11 mouse cellular contexts compared by ENCODE assay signal in the genomic region with DNA sequence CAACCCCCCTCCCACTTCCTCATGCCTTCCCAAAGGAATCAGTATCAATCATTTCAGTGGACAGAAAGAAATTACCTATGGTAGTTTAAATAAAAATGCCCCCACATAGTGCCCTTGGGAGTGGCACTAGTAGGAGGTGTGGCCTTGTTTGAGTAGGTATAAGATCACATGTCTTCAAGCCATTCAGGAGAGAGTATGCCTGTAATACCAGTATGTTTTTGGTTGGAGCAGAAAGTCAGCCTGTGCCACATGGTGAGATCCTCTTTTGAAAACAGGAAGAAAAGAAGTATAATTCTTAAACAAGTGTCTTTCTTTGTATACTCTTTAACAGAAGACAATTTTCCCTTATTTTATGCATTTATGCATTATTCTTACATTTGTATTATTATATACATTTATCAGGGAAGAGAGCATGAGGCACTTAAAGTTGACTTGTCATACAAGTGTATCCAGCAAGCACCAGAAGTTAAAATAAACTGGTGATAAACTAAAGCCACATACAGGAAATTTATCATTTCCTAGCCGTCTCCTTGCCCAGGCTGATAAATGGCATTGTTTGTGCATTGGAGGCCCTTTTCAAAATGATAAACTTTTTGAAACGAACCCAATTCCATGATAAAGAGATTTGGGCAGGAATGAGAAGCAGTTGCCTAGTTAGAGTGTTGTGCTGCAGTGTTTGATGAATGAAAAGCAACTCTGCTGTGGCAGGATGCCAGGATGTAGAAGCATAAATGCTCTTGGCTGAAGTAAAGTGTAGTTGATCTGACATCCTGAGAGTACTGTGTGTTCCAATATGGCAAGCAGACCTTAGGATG.
DNase-seq lines count a peak whose midpoint lies in the region; ATAC-seq lines count a peak whose summit lies in the region.
"Had no signal": no experiment of that assay in that cellular context is flagged by ENCODE, and none has a peak within 500 bp of the region (broad histone marks: within the 10 kb centered on the region; RNA-seq: fewer than 3 reads in every experiment).

No protein-coding gene starts in this region.

- H3K9me3 ChIP-seq in heart, embryonic 16.5 days (replicated peaks; ENCODE audit: control insufficient read depth, low read length), result no peaks in the 10 kb centered on the region
- H3K9me3 ChIP-seq in neural tube, embryonic 15.5 days (replicated peaks), result no peaks in the 10 kb centered on the region
- H3K9me3 ChIP-seq: neural tube, embryonic 12.5 days had no signal

- H3K27ac ChIP-seq in heart, embryonic 16.5 days (ENCODE audit: low read length), result no peak overlapping the region
- H3K27ac ChIP-seq in neural tube, embryonic 15.5 days (replicated peaks), result no peak overlapping the region
- H3K27ac ChIP-seq: neural tube, embryonic 12.5 days had no signal

- H3K4me1 ChIP-seq in heart, embryonic 16.5 days (ENCODE audit: control insufficient read depth, insufficient read depth, low read length), result peaks cover 3% of the 10 kb centered on the region
- H3K4me1 ChIP-seq in neural tube, embryonic 15.5 days, result no peaks in the 10 kb centered on the region
- H3K4me1 ChIP-seq: neural tube, embryonic 12.5 days had no signal

- WGBS in heart, embryonic 16.5 days, result 7% methylated on average over 2 of the region's 2 CpGs
- 34% methylated on average over 2 of the region's 2 CpGs for WGBS in neural tube, embryonic 15.5 days

- no peak for DNase-seq in heart, adult 9 months (ENCODE audit: low spot score in 2 of 2)
- DNase-seq in neural tube, embryonic 10.5 days (ENCODE audit: extremely low spot score, low spot score), result no peak
- peak; percentile 29 for DNase-seq in liver
- peak; percentile 40 for DNase-seq in right cerebral cortex, postnatal 4 days
- DNase-seq in layer of hippocampus, adult 8-10 months (ENCODE audit: low spot score in 2 of 2), result no peak
- DNase-seq: heart, postnatal 36 days had no signal

- H3K4me3 ChIP-seq in heart, embryonic 16.5 days (ENCODE audit: low read length), result no peak overlapping the region
- no peak overlapping the region for H3K4me3 ChIP-seq in neural tube, embryonic 15.5 days (replicated peaks)
- H3K4me3 ChIP-seq: erythroblast, embryonic 14.5 days; neural tube, embryonic 12.5 days had no signal

- H3K9ac ChIP-seq in heart, embryonic 16.5 days (ENCODE audit: low read length), result no peak overlapping the region
- H3K9ac ChIP-seq in neural tube, embryonic 15.5 days (replicated peaks), result no peak overlapping the region
- H3K9ac ChIP-seq: neural tube, embryonic 12.5 days had no signal

- H3K36me3 ChIP-seq in heart, embryonic 16.5 days (ENCODE audit: control insufficient read depth, insufficient read depth), result no peaks in the 10 kb centered on the region
- no peaks in the 10 kb centered on the region for H3K36me3 ChIP-seq in neural tube, embryonic 15.5 days
- H3K36me3 ChIP-seq: neural tube, embryonic 12.5 days had no signal

- H3K4me2 ChIP-seq in heart, embryonic 16.5 days (ENCODE audit: low read depth, low read length), result no peak overlapping the region
- no peak overlapping the region for H3K4me2 ChIP-seq in neural tube, embryonic 15.5 days
- H3K4me2 ChIP-seq: neural tube, embryonic 12.5 days had no signal

- ATAC-seq in heart, embryonic 16.5 days (replicated peaks; ENCODE audit: extremely low read depth, insufficient read depth, low FRiP score), result 0 out of 2 replicates have a peak, but pooled peaks have one; percentile 14
- ATAC-seq in neural tube, embryonic 15.5 days (ENCODE audit: low FRiP score), result peak; percentile 45; the same call in 1 of the 2 replicates
- no peak; the same call in 1 of the 2 replicates for ATAC-seq in granulocyte monocyte progenitor cell, adult 5-6 weeks (replicated peaks; ENCODE audit: poor library complexity, severe bottlenecking)

- H3K27me3 ChIP-seq in heart, embryonic 16.5 days (ENCODE audit: control insufficient read depth, insufficient read depth, low read length), result no peaks in the 10 kb centered on the region
- H3K27me3 ChIP-seq in neural tube, embryonic 15.5 days (replicated peaks), result no peaks in the 10 kb centered on the region
- H3K27me3 ChIP-seq: neural tube, embryonic 12.5 days had no signal

Comparison
In these comparisons a context has a peak if more than half of its experiments do, and no peak if none do; other contexts are left out.
1. DNase-seq: peak in liver (single experiment) and right cerebral cortex, postnatal 4 days (single experiment); none in heart, adult 9 months (0 of 2), neural tube, embryonic 10.5 days (single experiment) and layer of hippocampus, adult 8-10 months (0 of 2).